Mouse (Mus musculus) liver, postnatal 0 days (tissue): Measurements from ENCODE around the gene S100a1.

Experiments
- CTCF ChIP-seq: sonication (generic); IDR thresholded peaks from 2 replicates; pipeline ENCODE4 v1.5.1; 2016; ENCODE audit warnings: antibody characterized with exemption, low read depth
- EP300 ChIP-seq: IDR thresholded peaks from 2 replicates; pipeline ENCODE4 v1.6.1; 2016; ENCODE audit warnings: antibody characterized with exemption, low read depth, mild to moderate bottlenecking

- TF ChIP-seq EP300: no peak
- TF ChIP-seq CTCF: no peak
Measured at GRCm38 (mm10) chr3:90497597-90497996, 16.6 kb downstream of the S100a1 start.
